Mouse (Mus musculus) intestine, postnatal 0 days (tissue): ENCODE data around the gene Slx4. TPM values are rescaled to one million over a fixed set of nuclear protein-coding genes. Genes with fewer than 3 reads are reported as not detected.

Experiments
- ATAC-seq: fragments of 200-750 bp; cut with Nextera tagmentation; 2 replicates; pipeline ENCODE4 v1.8.0; 2017; ENCODE audit warnings: mild to moderate bottlenecking, moderate TSS enrichment, moderate library complexity
- H3K27ac ChIP-seq: fragments of 300-500 bp; sonication (generic); 2 replicates; pipeline ENCODE4 v1.5.1; 2014; ENCODE audit warnings: mild to moderate bottlenecking, low read depth, low read length, moderate library complexity
- H3K27me3 ChIP-seq: fragments of 300-500 bp; sonication (generic); replicated peaks from 2 replicates; pipeline ENCODE4 v1.6.1; 2014; ENCODE audit warnings: low read length, mixed read lengths; ENCODE audit not compliant: control insufficient read depth, insufficient read depth
- H3K36me3 ChIP-seq: fragments of 300-500 bp; sonication (generic); 2 replicates; pipeline ENCODE4 v1.6.1; 2014; ENCODE audit warnings: mild to moderate bottlenecking, moderate library complexity; ENCODE audit not compliant: control insufficient read depth, insufficient read depth
- H3K4me1 ChIP-seq: fragments of 300-500 bp; sonication (generic); replicated peaks from 2 replicates; pipeline ENCODE4 v1.6.1; 2014; ENCODE audit warnings: antibody characterized with exemption, low read length, mixed read lengths; ENCODE audit not compliant: control insufficient read depth, insufficient read depth
- H3K4me2 ChIP-seq: fragments of 300-500 bp; sonication (generic); replicated peaks from 2 replicates; pipeline ENCODE4 v1.6.1; 2014; ENCODE audit warnings: low read depth, mild to moderate bottlenecking, moderate library complexity
- H3K4me3 ChIP-seq: fragments of 300-500 bp; sonication (generic); 2 replicates; pipeline ENCODE4 v1.5.1; 2014; ENCODE audit warnings: low read depth, low read length
- H3K9ac ChIP-seq: fragments of 300-500 bp; sonication (generic); 2 replicates; pipeline ENCODE4 v1.6.1; 2014; ENCODE audit warnings: mild to moderate bottlenecking, low read depth, low read length
- H3K9me3 ChIP-seq: fragments of 300-500 bp; sonication (generic); 2 replicates; pipeline ENCODE4 v1.6.1; 2016; ENCODE audit warnings: mixed run types; ENCODE audit not compliant: control insufficient read depth
- CTCF ChIP-seq: sonication (generic); IDR thresholded peaks from 2 replicates; pipeline ENCODE4 v1.5.1; 2016; ENCODE audit warnings: low read depth, mild to moderate bottlenecking, control low read depth, antibody characterized with exemption, moderate library complexity
- WGBS: fragments of 180-500 bp; shearing (Covaris S2); extraction: QIAGEN DNeasy Blood & Tissue Kit; methylation state at CpG from one replicate; pipeline ENCODE4 v1.1.7; 2014; 5-methylcytosine and 5-hydroxymethylcytosine counted together
- polyA plus RNA-seq: library from polyadenylated mRNA; unstranded; fragments of >200 nt; fragmentation: Nextera tagmentation; extraction: Ambion mirVana; gene quantifications from 2 replicates; pipeline ENCODE4 v1.2.1, GENCODE M21; 2015

Gene Slx4
- polyA plus RNA-seq, 1 experiment from 2014 or later = 5.6 TPM

GRCm38 (mm10) chr16:3964990-3965389 lies 38.6 kb downstream of the Slx4 start:
- TF ChIP-seq CTCF = no peak
- 57% methylated on average over 10 of the region's 10 CpGs for WGBS
- Histone ChIP-seq H3K9ac (no peak overlapping the region), H3K36me3 (no peaks in the 10 kb centered on the region), H3K27me3 (no peaks in the 10 kb centered on the region), H3K4me2 (0 out of 2 replicates have a peak overlapping the region, but pooled peaks have one; percentile 13), H3K4me1 (no peaks in the 10 kb centered on the region; the same call in 1 of the 2 replicates), H3K4me3 (no peak overlapping the region), H3K27ac (peak overlapping the region; percentile 15; the same call in 1 of the 2 replicates), H3K9me3 (no peaks in the 10 kb centered on the region)
- ATAC-seq = peak; percentile 28; the same call in 1 of the 2 replicates

DNA sequence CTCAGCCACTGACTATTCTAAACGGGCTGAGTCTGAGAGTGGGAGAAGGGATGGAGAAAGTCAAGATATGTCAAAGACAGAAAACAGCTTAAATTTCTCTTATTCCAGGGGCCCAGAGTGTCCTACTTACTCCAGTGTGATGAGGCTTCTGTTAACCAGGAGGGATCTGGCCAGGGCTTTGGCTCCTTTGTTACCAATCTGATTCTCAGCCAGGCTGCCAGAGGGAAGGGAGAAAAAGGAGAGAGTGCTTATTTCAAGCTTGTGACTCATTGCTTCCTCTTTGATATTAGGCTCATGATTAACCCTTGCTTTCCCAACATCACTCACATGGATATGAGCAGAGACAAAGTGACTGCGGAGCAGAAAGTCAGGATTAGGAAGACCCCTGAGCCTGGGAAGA lies 44.3 kb downstream of the Slx4 start:
- Histone ChIP-seq H3K9ac (no peak overlapping the region), H3K9me3 (no peaks in the 10 kb centered on the region), H3K27me3 (no peaks in the 10 kb centered on the region), H3K4me1 (no peaks in the 10 kb centered on the region), H3K27ac (no peak overlapping the region), H3K36me3 (no peaks in the 10 kb centered on the region), H3K4me2 (no peak overlapping the region), H3K4me3 (no peak overlapping the region)
- no peak for TF ChIP-seq CTCF
- no peak for ATAC-seq
- 69% methylated on average over 2 of the region's 2 CpGs for WGBS

GRCm38 (mm10) chr16:3956369-3956768 lies 47.2 kb downstream of the Slx4 start:
- H3K9me3 ChIP-seq = no peaks in the 10 kb centered on the region
- no peaks in the 10 kb centered on the region for H3K4me1 ChIP-seq
- H3K36me3 ChIP-seq = no peaks in the 10 kb centered on the region
- no peak for ATAC-seq
- no peak overlapping the region for H3K27ac ChIP-seq
- no peaks in the 10 kb centered on the region for H3K27me3 ChIP-seq
- no peak overlapping the region for H3K4me3 ChIP-seq
- H3K9ac ChIP-seq = no peak overlapping the region
- no peak overlapping the region for H3K4me2 ChIP-seq
- no peak for TF ChIP-seq CTCF
- 80% methylated on average over 6 of the region's 6 CpGs for WGBS

DNA sequence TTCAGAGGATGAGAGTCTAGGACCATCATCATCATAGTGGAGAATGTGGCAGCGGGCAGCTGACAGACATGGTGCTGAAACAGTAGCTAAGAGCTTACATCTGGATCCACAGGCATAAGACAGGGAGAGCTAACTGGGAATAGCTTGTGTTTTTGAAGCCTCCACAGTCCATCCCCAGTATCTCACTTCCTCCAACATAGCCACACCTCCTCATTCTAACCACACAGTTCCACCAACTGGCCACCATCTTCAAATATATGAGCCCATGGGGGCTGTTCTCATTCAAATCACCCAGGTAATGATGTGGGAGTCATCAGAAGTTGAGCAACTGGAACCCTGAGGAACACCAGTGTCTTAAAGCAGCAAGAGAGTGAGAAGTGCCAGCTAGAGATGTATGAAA lies 52.4 kb downstream of the Slx4 start:
- Histone ChIP-seq H3K9me3 (no peaks in the 10 kb centered on the region), H3K4me2 (no peak overlapping the region), H3K36me3 (no peaks in the 10 kb centered on the region; the same call in 1 of the 2 replicates), H3K9ac (no peak overlapping the region), H3K4me3 (no peak overlapping the region), H3K4me1 (no peaks in the 10 kb centered on the region), H3K27me3 (no peaks in the 10 kb centered on the region), H3K27ac (no peak overlapping the region)
- TF ChIP-seq CTCF = no peak
- 100% methylated on average over 1 of the region's 1 CpGs for WGBS
- ATAC-seq = no peak

DNA sequence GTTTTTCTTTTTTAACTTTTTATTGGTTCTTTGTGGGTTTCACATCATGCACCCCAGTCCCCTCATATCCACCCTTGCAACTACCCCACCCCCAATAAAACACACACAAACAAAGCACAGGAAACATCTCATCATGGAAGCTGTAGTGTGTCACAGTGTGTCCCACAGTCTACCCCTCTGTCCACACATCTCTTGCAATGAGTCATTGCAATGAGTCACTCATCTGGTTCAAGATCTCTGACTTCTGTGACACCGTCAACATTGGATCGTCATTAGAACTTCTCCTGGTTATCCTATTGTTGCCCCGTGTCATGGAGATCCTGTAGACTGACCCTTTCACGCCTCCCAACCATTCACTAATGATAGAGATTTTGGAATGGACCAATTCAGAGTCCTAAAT lies 68.9 kb downstream of the Slx4 start:
- Histone ChIP-seq H3K9ac (no peak overlapping the region), H3K36me3 (peaks cover 54% of the 10 kb centered on the region), H3K4me1 (no peaks in the 10 kb centered on the region), H3K27ac (no peak overlapping the region), H3K9me3 (no peaks in the 10 kb centered on the region), H3K27me3 (no peaks in the 10 kb centered on the region), H3K4me3 (no peak overlapping the region), H3K4me2 (no peak overlapping the region)
- ATAC-seq = no peak
- WGBS = 90% methylated on average over 4 of the region's 4 CpGs
- TF ChIP-seq CTCF = no peak

DNA sequence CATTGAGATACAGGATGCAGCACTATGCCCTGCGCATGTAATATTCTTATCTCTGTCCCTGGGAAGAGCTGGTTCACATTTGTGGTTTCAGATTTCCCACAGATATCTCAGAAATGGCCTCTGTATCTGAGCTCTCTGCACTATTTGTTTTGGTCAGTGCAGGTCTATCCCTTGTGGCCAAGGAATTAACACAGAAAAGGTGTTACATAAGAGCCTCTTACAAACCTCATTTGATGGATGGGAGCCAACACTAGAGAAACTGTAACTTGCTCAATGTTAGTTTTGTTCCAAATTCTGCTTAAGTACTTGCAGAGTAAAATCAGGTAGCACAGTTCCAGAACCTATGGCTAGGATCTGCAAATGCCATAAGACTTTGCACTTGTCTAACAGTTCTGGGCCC lies 69.5 kb downstream of the Slx4 start:
- WGBS = 93% methylated on average over 1 of the region's 1 CpGs

GRCm38 (mm10) chr16:3933536-3933935 lies 70.0 kb downstream of the Slx4 start:
- H3K27me3 ChIP-seq = no peaks in the 10 kb centered on the region
- no peak overlapping the region for H3K4me3 ChIP-seq
- no peak for TF ChIP-seq CTCF
- H3K36me3 ChIP-seq = peaks cover 46% of the 10 kb centered on the region
- 93% methylated on average over 6 of the region's 6 CpGs for WGBS
- ATAC-seq = no peak
- H3K9ac ChIP-seq = no peak overlapping the region
- H3K9me3 ChIP-seq = no peaks in the 10 kb centered on the region
- no peaks in the 10 kb centered on the region for H3K4me1 ChIP-seq
- no peak overlapping the region for H3K27ac ChIP-seq
- H3K4me2 ChIP-seq = no peak overlapping the region

More for the DNA sequence above, 69.5 kb downstream of the Slx4 start:
- ATAC-seq = no peak
- H3K9ac ChIP-seq = no peak overlapping the region
- H3K27me3 ChIP-seq = no peaks in the 10 kb centered on the region
- peaks cover 52% of the 10 kb centered on the region for H3K36me3 ChIP-seq
- H3K27ac ChIP-seq = no peak overlapping the region
- H3K9me3 ChIP-seq = no peaks in the 10 kb centered on the region
- no peak overlapping the region for H3K4me3 ChIP-seq
- H3K4me1 ChIP-seq = no peaks in the 10 kb centered on the region
- no peak overlapping the region for H3K4me2 ChIP-seq
- no peak for TF ChIP-seq CTCF
